Mouse (Mus musculus) olfactory bulb, adult 2 months (tissue): Measurements from ENCODE around the gene Serbp1.

Experiments
- CTCF ChIP-seq: fragments of 200-500 bp; IDR thresholded peaks from 2 replicates; pipeline ENCODE4 v1.5.1; 2012; ENCODE audit warnings: low read depth, mild to moderate bottlenecking, low read length, moderate library complexity; ENCODE audit not compliant: insufficient read depth
- POLR2A ChIP-seq: fragments of 200-500 bp; IDR thresholded peaks from 2 replicates; pipeline ENCODE4 v1.6.1; 2012; ENCODE audit warnings: mild to moderate bottlenecking, low read depth, low read length, moderate library complexity; ENCODE audit not compliant: insufficient read depth

DNA sequence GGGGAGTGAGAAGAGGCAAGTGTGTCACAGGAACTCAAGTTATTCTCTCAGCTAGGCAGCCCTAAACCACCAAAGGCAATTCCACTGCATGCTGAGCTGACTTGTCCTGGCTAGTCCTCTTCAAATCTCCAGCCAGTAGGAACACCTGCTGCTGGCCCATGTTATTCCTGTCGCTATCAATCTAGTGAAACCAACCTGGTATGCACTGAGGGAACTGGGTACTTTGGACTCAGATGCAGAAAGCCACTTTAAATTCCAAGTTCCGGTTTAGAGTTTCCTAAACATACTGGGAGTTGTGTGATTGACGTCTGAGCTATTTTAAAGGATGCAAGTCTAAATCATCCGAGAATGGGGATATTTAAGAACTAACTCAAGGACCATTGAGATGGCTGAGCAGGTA lies 11.7 kb upstream of the Serbp1 start:
- TF ChIP-seq CTCF = no peak
- no peak for TF ChIP-seq POLR2A
